Mouse (Mus musculus): Measurements from ENCODE around the gene Crat. TPM values are rescaled to one million over a fixed set of nuclear protein-coding genes. Genes with fewer than 3 reads are reported as not detected.

Gene Crat
- polyA plus RNA-seq, 1 experiment from 2014 or later = 23.0 TPM

DNA sequence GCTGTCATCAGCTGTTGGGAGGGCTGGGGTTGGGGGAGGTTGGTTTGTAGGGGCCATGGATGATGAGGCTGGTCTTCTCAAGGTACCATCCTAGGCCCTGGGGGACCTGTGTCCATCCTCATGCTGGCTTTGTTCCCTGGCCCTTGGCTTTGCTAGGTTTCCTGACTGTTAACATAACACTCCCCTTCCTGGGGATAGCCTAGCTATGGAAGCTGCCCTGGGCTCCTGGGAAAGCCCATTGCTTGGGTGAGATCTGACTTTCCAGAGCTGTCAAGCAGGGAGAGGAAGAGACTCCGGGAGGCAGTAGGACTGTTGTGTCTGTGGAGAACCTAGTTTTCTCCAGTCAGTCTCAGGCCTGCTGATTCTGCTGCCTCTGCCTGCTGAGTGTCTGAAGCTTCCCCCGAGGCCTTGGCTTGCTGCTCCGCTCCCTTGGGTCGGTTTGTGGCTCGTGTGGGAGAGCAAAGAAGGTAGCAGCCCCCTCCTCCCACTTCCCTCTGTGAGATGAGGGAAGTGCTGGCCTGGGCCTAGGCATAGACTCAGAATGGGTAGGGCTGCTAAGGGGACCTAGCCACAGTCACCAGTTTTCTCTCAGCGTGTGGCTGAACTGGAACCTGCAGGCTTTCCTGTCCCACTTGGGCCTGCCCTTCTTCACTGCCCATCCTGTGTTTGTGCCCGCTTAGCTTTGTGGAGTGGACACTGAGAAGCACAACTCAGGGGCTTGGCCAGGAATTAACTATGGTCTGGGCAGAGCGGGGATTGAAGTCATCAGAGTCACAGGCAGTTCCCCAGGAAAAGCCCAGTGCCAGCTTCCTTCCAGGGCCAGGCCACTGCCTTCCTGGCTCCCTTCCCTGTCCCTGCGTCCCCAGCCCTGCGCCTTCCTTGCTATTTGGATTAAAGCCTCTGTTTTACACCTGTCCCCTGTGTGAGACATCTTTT lies 31.5 kb upstream of the Crat start:
- H3K36me3 ChIP-seq (replicated peaks) = peaks cover 62% of the 10 kb centered on the region
- WGBS = 88% methylated on average over 10 of the region's 10 CpGs
- H3K27ac ChIP-seq = no peak overlapping the region
- no peak overlapping the region for H3K4me2 ChIP-seq
- no peak overlapping the region for H3K9ac ChIP-seq
- no peaks in the 10 kb centered on the region for H3K27me3 ChIP-seq
- H3K4me3 ChIP-seq (replicated peaks) = no peak overlapping the region
- H3K4me1 ChIP-seq = peaks cover 24% of the 10 kb centered on the region
- no peak for ATAC-seq (ENCODE audit: low FRiP score)
- 0 out of 2 replicates have a peak, but pooled peaks cover 5% of the 10 kb centered on the region for H3K9me3 ChIP-seq

DNA sequence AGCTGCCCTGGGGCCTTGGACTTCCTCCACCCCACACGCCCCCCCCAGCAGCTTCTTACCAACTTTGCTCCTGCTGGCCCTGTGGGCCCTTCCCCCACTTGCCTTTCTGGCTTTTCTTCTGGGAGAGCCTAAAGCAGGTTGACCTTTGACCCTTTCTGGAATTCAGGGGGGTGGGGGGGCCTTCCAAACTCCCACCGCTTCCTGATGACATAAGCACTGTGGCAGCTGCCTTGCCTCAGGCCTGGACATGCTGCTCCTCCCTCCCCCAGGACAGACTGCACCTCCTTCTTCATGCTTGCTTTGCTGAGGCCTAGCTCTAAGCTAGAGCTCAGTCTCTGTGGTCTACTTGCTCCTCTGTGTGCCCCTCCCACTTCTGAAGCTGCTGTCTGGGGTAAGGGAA lies 29.7 kb upstream of the Crat start:
- Histone ChIP-seq H3K9ac (no peak overlapping the region), H3K27ac (peak overlapping the region; percentile 53; the same call in 1 of the 2 replicates), H3K4me3 (replicated peaks) (no peak overlapping the region), H3K27me3 (no peaks in the 10 kb centered on the region), H3K9me3 (0 out of 2 replicates have a peak, but pooled peaks cover 4% of the 10 kb centered on the region), H3K36me3 (replicated peaks) (peaks cover 57% of the 10 kb centered on the region), H3K4me1 (peaks cover 42% of the 10 kb centered on the region), H3K4me2 (no peak overlapping the region)
- 28% methylated on average over 2 of the region's 2 CpGs for WGBS
- no peak for ATAC-seq (ENCODE audit: low FRiP score)

DNA sequence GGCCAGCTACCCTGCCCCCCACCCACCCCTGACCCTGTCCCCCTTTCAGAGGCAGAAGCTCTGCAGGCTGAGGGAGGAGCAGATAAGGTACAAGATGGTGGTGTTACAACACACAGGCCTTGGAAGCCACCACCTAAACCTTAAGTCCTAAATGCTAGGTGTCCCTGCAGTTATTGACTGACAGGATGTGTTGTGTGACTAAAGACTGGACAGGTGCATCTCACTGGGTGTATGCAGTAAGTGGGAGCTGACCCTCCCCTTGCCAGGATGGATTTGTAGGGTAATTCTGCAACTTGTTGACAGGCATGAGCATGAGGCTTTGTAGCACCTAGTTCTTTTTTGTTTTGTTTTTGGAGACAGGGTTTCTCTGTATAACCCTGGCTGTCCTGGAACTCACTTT lies 28.8 kb upstream of the Crat start:
- peaks cover 48% of the 10 kb centered on the region for H3K4me1 ChIP-seq
- H3K9me3 ChIP-seq = no peaks in the 10 kb centered on the region
- ATAC-seq (ENCODE audit: low FRiP score) = no peak
- H3K27me3 ChIP-seq = no peaks in the 10 kb centered on the region
- no peak overlapping the region for H3K4me3 ChIP-seq (replicated peaks)
- peak overlapping the region; percentile 26; the same call in 1 of the 2 replicates for H3K9ac ChIP-seq
- H3K4me2 ChIP-seq = no peak overlapping the region
- H3K27ac ChIP-seq = no peak overlapping the region
- peaks cover 56% of the 10 kb centered on the region for H3K36me3 ChIP-seq (replicated peaks)

DNA sequence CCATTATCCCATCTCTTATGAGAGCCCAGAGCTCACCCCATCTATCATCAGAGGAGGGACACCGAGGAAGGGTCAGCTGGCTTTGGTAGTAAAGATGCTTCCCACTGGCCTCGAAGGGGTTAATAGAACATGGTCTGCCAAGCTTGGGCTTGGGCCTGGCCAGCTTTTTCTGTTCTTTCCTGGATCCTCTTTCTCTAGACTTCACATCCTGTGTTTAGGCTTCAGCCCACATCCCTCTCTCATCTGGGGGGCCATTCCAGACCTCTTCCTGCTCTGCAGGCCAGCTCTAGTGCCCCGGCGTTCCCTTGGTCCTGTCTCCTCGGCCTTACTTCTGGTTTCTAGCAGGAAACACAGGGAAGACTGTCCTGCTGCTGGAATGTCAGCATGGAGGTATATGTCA lies 28.4 kb upstream of the Crat start:
- 95% methylated on average over 5 of the region's 5 CpGs for WGBS
- Histone ChIP-seq H3K4me2 (no peak overlapping the region), H3K36me3 (replicated peaks) (peaks cover 56% of the 10 kb centered on the region), H3K27me3 (no peaks in the 10 kb centered on the region), H3K9ac (peak overlapping the region; percentile 26; the same call in 1 of the 2 replicates), H3K9me3 (no peaks in the 10 kb centered on the region), H3K4me1 (peaks cover 48% of the 10 kb centered on the region), H3K27ac (no peak overlapping the region), H3K4me3 (replicated peaks) (no peak overlapping the region)
- no peak for ATAC-seq (ENCODE audit: low FRiP score)

DNA sequence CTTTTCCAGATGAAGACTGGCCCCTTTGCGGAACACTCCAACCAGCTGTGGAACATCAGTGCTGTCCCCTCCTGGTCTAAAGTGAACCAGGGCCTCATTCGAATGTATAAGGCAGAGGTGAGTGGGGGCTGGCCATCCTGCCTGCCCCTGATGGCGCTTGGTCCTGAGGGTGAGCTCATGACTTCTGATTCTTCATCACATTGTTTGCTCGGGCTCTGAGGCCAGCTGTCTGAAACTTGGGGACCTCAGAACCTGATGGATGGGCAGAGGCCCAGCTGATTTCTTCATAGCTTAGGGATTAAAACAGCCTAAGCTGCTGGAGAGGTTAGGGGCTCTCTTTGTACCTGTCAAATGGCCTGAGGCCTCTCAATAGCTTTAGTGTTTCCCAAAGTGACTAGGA lies 27.7 kb upstream of the Crat start:
- Histone ChIP-seq H3K4me2 (no peak overlapping the region), H3K4me3 (replicated peaks) (no peak overlapping the region), H3K36me3 (replicated peaks) (peaks cover 61% of the 10 kb centered on the region), H3K27ac (peak overlapping the region; percentile 98), H3K9me3 (no peaks in the 10 kb centered on the region), H3K27me3 (no peaks in the 10 kb centered on the region), H3K4me1 (peaks cover 48% of the 10 kb centered on the region), H3K9ac (0 out of 2 replicates have a peak overlapping the region, but pooled peaks have one; percentile 55)
- WGBS = 61% methylated on average over 4 of the region's 4 CpGs
- ATAC-seq (ENCODE audit: low FRiP score) = no peak

DNA sequence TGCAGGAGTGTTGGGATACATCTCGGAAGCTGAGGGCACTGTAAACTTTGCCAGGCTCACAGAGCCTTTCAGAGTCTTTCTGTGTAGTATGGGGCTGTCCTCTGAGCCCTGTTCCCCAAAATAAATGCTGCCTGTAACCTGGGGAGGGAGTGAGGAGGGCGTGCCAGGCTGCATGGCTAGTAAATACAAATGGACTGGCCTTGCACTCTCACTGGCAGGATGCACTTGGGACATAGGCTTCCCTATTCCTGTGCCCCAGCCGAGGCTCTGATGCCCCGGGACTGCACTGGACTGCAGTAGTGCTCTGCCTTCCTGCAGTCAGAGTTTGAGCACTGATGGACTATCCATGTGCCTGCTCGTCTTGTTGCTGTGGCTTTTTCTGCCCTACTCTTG lies 26.9 kb upstream of the Crat start:
- H3K9me3 ChIP-seq = no peaks in the 10 kb centered on the region
- WGBS = 52% methylated on average over 5 of the region's 5 CpGs
- no peaks in the 10 kb centered on the region for H3K27me3 ChIP-seq
- no peak overlapping the region for H3K4me3 ChIP-seq (replicated peaks)
- peaks cover 48% of the 10 kb centered on the region for H3K4me1 ChIP-seq
- peak overlapping the region; percentile 43 for H3K4me2 ChIP-seq
- H3K9ac ChIP-seq = peak overlapping the region; percentile 55
- H3K36me3 ChIP-seq (replicated peaks) = peaks cover 67% of the 10 kb centered on the region
- peak overlapping the region; percentile 98 for H3K27ac ChIP-seq
- ATAC-seq (ENCODE audit: low FRiP score) = no peak

DNA sequence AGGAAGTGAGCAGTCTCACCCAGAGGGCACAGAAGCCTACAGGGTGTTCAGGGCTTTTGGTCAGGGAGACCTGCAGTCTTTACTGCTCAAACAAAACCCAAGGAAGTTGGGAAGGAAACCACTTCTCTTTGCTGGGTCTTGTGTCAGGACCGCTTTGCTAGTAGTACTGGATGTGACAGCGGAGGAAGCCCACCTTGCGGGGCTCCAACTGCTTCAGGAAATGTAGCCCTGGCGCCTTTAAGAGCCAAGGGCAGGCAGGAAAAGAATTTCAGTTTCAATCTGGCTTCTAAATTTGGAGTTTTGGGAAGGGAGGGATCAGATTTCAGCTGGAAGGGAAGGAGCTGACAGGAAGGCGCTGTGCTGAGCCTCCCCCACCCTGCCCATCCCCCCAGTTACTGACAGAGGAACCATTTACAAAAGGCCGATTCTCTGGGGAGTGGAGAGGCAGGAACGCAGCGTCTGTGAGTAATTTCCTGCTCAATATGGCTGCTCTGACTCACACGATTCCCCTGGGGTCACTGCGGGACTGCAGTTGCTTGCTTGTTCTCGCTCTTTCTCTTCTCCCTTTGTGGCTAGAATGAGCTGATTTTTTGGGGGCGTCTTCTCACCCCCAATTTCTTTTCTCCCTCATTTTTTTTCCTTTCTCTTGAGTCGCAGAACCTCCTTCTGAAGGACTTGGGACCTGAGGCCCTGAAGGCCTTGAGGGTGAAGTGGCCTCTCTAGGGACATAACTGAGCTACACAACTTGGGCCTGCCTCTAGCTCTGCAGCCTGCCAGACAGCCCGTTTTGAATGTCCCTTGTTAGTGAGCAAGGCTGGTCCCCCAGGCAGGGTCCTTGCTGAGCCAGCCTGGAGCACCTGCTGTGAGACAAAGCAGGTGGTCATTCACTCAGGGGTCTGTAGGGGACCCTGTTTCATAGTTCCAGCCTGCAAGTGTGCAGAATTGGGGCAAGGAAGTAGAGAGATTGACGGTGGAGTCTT lies 26.2 kb upstream of the Crat start:
- no peaks in the 10 kb centered on the region for H3K27me3 ChIP-seq
- WGBS = 2% methylated on average over 15 of the region's 15 CpGs
- peak overlapping the region; percentile 43 for H3K4me2 ChIP-seq
- H3K27ac ChIP-seq = peak overlapping the region; percentile 98
- H3K4me3 ChIP-seq (replicated peaks) = 0 out of 2 replicates have a peak overlapping the region, but pooled peaks have one; percentile 8
- ATAC-seq (ENCODE audit: low FRiP score) = peak; percentile 82
- H3K9ac ChIP-seq = peak overlapping the region; percentile 55
- peaks cover 66% of the 10 kb centered on the region for H3K36me3 ChIP-seq (replicated peaks)
- peaks cover 48% of the 10 kb centered on the region for H3K4me1 ChIP-seq
- H3K9me3 ChIP-seq = no peaks in the 10 kb centered on the region

DNA sequence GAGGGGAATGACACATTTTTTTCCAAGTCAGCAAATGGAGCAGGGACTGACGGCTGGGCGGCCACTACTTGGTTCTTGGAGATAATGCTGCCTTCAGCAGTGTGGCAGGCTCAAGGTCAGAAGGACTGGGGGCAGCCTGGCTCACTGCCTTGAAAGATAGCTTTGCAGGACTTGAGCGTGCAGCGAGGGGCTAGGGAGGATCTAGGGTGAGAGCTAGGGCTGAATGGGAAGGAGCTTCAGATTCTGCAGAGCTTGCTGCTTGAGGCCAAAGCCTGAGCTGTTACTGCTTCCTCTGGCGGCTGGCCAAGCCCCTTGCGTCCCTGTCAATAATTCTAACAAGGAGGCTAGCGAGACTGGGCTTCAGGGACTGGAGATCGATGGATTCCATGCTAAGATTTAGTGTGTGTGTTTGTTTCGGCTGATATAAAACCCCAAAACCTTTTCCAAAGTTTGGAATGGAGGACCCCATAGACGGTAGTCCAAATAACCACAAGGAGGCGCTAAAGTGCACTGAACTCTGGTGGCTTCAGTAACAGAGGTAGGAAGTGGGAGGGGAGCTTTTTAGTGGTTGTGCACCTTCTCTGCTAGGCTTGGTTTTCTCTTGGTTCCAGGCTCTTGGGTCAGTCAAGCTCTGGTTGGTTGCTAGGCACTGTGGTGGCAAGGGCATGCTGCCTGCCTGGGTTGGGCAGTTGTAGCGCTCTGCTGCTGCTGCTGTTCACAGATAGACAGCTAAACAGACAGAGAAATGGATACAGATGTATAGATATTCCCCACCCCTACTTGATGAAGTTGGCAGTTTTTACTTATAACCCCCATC lies 25.3 kb upstream of the Crat start:
- H3K4me3 ChIP-seq (replicated peaks) = no peak overlapping the region
- H3K27me3 ChIP-seq = no peaks in the 10 kb centered on the region
- H3K4me2 ChIP-seq = peak overlapping the region; percentile 43
- H3K9me3 ChIP-seq = no peaks in the 10 kb centered on the region
- peaks cover 48% of the 10 kb centered on the region for H3K4me1 ChIP-seq
- 0 out of 2 replicates have a peak overlapping the region, but pooled peaks have one; percentile 7 for H3K9ac ChIP-seq
- 19% methylated on average over 12 of the region's 12 CpGs for WGBS
- H3K27ac ChIP-seq = peak overlapping the region; percentile 98
- peaks cover 62% of the 10 kb centered on the region for H3K36me3 ChIP-seq (replicated peaks)
- peak; percentile 37 for ATAC-seq (ENCODE audit: low FRiP score)

DNA sequence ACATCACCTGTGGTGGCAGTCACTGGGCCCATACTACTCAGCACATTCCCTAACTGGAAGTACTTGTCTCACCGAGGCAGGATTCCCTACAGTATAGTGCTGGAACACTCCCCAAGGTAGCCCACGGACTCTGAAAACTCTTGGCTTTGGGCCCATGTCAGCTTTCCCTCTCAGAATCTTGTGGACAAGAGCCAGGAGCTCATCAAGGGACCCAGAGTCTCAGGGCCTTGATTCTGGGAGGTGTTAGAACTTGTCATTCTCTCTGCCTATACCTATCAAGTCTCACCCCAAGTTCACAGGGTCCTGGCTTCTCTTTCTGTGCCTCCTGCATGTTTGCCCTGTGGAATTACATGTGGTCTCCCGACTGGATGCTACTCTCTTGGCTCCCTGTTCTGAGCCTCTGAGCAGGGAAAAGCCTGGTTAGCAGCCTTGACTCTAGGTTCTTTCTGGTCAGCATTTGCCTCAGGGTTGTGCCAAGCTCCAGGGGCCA lies 24.6 kb upstream of the Crat start:
- Histone ChIP-seq H3K4me1 (peaks cover 42% of the 10 kb centered on the region), H3K4me3 (replicated peaks) (no peak overlapping the region), H3K36me3 (replicated peaks) (peaks cover 60% of the 10 kb centered on the region), H3K27ac (peak overlapping the region; percentile 98), H3K9me3 (no peaks in the 10 kb centered on the region), H3K4me2 (no peak overlapping the region), H3K9ac (0 out of 2 replicates have a peak overlapping the region, but pooled peaks have one; percentile 7), H3K27me3 (no peaks in the 10 kb centered on the region)
- 70% methylated on average over 3 of the region's 3 CpGs for WGBS
- ATAC-seq (ENCODE audit: low FRiP score) = no peak

DNA sequence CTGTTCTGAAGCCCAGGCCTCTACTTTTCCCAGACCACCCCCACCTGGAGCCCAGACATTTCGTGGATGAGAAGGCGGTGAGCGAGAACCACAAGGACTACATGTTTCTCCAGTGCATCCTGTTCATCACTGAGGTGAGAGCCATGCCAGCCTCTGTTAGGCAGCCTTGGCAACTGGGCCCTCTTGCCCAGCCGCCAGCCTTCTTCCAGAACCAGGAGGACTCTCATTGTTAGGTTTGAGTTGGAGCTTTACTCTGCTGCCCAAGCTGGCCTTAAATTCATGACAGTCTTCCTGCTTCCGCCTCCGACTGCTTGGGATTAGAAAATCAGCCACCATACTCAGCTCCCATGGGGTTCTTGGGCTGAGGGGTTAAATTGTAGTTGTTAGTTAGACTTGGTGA lies 24.0 kb upstream of the Crat start:
- Histone ChIP-seq H3K4me1 (peaks cover 39% of the 10 kb centered on the region), H3K9ac (no peak overlapping the region), H3K36me3 (replicated peaks) (peaks cover 59% of the 10 kb centered on the region), H3K4me3 (replicated peaks) (no peak overlapping the region), H3K4me2 (no peak overlapping the region), H3K9me3 (no peaks in the 10 kb centered on the region), H3K27me3 (no peaks in the 10 kb centered on the region), H3K27ac (peak overlapping the region; percentile 98)
- 93% methylated on average over 6 of the region's 6 CpGs for WGBS
- no peak for ATAC-seq (ENCODE audit: low FRiP score)

DNA sequence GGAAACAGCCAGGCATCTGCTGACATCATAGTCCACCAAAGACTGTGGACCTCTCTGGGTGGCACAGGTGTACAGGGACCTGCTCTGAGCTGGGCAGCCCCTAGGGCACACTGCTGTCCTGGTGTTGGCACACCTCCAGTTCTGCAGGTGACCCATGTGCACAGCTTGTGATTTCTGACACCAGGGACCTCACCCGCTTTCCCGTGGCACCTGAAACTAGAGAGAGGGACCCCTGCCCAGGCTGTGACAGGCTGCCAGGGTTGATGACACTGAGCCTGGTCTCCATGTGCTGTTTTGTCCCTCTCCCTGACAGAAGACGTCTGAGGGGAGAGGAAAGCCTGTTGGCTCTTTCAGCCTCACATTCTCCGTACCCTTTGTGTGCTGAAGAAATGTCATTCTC lies 22.2 kb upstream of the Crat start:
- H3K4me1 ChIP-seq = peaks cover 30% of the 10 kb centered on the region
- H3K4me3 ChIP-seq (replicated peaks) = no peak overlapping the region
- no peaks in the 10 kb centered on the region for H3K27me3 ChIP-seq
- WGBS = 86% methylated on average over 4 of the region's 4 CpGs
- peaks cover 61% of the 10 kb centered on the region for H3K36me3 ChIP-seq (replicated peaks)
- no peak for ATAC-seq (ENCODE audit: low FRiP score)
- no peaks in the 10 kb centered on the region for H3K9me3 ChIP-seq
- no peak overlapping the region for H3K9ac ChIP-seq
- H3K4me2 ChIP-seq = no peak overlapping the region
- H3K27ac ChIP-seq = no peak overlapping the region
